Mouse (Mus musculus) adrenal gland, adult 10 weeks (tissue): ENCODE results near the gene Scamp1. TPM values are rescaled to one million over a fixed set of nuclear protein-coding genes. Genes with fewer than 3 reads are reported as not detected.

Source experiments
- polyA plus RNA-seq: library from polyadenylated mRNA; stranded (reverse); fragments of 350-450 nt; fragmentation: Illumina TruSeq; extraction: RNeasy Lipid Tissue Mini Kit (QIAGEN cat#74804); gene quantifications from one replicate; pipeline ENCODE4 v1.2.3, GENCODE M21; 2014; ENCODE audit warnings: low read depth, low replicate concordance

Scamp1 gene
- 162 TPM for polyA plus RNA-seq

GRCm38 (mm10) chr13:94285281-94285871 lies at the start of gene Scamp1:
TSS of gene Scamp1 (minus strand) at chr13:94285857.

Other genes with a start within 250 kb of the Scamp1 start
- 19.9 TPM for gene Lhfpl2, start 228.1 kb downstream of the Scamp1 start, polyA plus RNA-seq
- gene Ap3b1, start 73.1 kb upstream of the Scamp1 start, polyA plus RNA-seq = 40.1 TPM